Mouse (Mus musculus): ENCODE data around the gene Hist2h2aa2. TPM values are rescaled to one million over a fixed set of nuclear protein-coding genes. Genes with fewer than 3 reads are reported as not detected.
"Not testable (repeated sequence)": the region's sequence is repeated elsewhere in the genome, so short reads cannot be mapped to it uniquely, and the experiment has no call there.

Gene Hist2h2aa2
- total RNA-seq, 2 experiments from 2014 or later: 213 to 222 TPM

DNA sequence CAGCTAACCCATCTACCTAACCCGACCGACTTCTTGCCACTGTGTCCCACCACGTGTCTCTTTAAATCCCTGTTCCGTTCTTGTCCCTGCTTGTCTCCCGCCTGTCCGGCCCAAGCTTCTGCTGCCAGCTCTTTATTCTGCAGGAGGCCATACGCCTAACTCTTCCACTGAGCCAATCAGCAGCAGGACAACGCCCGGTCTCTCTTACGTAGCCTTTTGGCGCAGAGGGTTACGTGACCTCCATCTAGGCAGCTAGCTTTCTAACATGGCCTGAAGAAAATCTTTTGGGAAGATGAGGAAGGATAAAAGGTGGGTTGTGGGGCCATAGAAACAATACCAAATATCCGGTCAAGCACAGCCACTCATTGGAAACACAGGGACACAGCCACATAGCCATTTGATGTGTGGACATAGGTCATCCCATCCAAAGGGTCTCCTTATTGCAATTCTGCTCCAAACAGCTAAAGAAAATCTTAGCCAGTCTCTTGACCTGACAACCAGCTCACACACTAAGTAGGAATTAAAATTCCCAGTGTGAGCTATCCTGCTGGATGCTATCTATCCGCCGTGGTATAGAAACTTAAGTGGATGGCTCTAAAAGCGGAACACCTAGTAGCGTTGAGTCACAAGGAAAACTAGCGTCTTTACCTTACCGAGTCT is 22.3 kb upstream of the Hist2h2aa2 start:
- DNase-seq: peak; percentile 86

DNA sequence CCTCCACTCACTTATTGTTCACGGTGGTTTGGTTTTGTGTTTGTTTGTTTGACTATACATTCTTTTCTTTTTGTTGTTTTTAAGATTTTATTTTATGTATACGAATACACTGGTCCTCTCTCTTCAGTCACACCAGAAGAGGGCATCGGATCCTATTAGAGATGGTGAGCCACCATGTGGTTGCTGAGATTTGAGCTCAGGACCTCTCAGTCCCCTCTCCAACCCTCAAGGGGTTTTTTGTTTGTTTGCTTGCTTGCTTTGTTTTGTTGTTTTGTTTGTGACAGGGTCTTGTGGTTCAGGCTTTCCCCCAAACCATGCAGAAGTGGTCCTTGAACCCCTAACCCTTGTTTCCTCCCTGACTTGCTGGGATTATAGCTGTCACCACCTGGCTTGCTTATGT is 21.5 kb upstream of the Hist2h2aa2 start:
- no peak for DNase-seq

DNA sequence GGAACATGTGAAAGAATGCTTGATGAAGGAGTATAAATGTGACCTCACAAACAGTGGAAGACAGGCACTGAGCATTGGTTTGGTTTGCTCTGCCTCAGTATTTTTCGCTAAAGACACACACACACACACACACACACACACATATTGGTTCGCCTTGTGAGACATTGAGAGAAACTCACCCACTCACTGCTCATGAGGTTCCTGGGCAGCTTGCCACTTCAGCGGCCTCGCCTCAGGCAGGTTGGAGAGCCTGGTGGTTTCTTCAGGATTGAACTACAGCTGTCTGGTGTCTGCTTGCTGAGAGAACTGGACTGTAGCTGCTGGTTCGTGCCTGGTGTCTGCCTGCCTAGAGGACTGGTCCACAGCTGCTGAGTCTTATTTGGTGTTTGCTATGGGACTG is 20.1 kb upstream of the Hist2h2aa2 start:
- DNase-seq: no peak

DNA sequence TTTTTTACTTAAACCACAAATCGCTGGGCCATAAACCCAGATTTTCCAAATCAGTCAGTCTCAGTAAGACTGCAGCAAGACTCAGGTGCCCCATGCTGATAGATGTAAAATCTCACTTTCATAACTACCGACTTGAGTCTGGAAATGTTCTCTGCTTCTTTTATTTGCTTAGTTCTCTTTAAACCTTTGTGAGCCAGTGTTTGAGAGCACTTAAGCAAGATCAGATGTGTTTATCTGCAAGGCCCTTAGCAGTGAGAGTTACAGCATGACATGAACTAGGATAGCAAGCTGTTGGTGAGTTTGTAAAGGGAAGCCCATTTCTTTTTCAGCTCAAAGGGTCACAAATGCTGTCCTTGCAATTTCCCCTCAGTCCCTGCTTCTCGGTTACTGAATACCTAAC is 17.1 kb upstream of the Hist2h2aa2 start:
- no peak for DNase-seq

DNA sequence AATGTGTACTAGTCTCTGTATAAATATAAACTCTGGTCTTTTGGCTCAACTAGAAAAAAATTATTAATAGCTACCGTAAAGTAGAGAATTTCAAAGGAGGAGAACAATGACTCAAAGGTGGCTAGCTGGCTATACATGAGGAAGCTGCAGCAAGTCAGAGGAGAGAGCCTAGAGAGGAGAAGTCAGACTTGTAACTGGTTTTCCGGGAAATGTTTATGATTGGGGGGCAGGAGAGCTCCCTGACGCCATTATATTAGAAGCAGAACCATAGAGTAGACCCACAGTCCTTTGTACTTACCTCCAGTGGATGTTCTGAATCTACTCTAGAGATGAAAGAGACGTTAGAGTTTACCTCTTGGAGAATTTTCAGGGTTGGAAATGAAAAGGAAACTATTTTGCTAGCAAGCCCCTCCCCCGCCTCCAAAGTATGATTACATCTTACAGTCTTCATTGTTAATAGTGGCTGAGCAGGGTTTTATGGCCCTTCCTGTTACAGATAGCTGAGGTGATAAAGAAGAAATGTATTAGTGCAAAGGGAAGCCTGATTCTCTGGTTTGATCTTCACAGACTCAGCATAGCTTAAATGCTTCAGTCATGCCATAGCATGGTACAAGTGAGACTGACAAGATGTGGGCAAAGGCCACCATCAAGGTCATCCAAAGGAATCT is 16.0 kb upstream of the Hist2h2aa2 start:
- no peak for DNase-seq

DNA sequence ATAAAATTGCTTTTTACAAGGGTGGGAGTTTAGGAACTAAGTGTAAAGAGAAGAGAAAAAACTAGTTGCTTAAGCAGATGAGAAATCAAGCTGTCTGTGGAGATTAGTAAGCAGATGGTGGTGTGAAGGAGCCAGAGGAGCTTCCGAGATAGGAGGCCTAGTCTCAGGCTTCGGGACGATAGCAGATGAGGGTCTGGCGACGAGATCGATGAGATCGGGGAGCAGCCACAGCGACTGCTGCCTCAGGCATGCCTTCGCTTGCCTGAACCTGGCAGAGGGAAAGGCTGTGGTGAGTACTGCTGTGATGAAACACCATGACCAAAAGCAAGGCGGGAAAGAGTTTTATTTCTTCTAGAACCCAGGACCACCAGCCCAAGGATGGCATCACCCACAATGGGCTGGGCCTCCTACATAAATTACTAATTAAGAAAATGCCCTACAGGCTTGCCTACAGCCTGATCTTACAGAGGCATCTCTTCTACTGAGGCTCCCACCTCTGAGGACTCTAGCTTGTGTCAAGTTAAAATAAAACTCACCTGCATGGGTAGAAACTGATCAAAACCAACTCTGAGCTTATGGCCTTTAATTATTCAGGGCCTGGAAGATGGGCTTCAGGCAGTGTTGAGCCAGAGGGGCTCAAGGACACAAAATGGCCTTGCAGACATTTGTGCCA is 14.7 kb upstream of the Hist2h2aa2 start:
- no peak for DNase-seq

DNA sequence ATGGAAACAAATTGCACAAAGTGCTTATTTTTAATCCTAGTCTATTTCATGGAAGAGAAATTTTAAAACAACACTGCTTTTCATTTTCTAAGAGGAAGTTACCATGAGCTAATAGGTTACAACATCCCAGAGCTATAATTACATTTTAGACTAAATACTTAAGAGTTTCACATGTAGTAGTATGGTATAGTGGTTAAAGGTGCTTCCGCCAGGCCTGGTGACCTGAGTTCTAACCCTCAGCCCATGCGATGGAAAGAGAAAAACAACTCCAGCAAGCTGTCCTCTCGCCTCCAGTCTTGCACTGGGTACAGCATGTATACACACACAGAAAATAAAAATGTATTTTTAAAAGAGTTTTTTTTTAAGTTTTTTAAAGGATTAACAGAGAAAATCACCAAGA is 11.7 kb upstream of the Hist2h2aa2 start:
- DNase-seq: no peak

DNA sequence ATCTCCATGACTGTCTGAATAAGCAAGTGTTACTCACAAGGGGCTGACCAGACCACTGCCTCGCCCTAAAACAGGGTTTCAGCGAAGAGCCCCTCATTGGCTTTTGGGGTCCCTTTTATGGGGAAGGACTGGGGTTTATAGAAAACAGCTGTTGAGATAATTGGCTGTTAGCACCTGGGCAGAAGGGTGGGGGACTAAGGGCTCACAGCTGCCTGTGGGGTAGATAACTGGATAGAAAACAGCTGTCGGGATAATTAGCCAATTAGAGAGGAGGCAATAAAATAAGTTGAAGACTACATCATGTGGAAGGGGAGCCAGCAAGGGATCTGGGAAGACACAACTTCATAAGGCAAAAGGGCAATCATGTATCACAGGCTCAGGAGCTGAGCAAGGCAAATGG is 10.8 kb upstream of the Hist2h2aa2 start:
- DNase-seq: no peak

DNA sequence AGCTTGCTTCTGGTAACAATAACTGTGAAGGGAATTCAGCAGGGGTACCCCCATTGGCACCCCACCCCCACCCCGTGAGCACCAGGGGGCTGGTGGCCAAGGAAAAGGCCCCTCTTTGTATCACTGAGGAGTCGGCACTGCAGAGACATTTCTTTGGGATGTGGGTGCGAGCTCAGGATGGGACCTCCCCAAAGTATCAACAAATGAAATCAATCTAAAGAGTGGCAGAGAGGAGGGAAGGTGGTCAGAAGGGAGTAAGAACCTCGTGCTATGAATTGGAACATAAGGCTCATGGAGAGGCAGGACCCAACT is 8.9 kb upstream of the Hist2h2aa2 start:
- DNase-seq: no peak

DNA sequence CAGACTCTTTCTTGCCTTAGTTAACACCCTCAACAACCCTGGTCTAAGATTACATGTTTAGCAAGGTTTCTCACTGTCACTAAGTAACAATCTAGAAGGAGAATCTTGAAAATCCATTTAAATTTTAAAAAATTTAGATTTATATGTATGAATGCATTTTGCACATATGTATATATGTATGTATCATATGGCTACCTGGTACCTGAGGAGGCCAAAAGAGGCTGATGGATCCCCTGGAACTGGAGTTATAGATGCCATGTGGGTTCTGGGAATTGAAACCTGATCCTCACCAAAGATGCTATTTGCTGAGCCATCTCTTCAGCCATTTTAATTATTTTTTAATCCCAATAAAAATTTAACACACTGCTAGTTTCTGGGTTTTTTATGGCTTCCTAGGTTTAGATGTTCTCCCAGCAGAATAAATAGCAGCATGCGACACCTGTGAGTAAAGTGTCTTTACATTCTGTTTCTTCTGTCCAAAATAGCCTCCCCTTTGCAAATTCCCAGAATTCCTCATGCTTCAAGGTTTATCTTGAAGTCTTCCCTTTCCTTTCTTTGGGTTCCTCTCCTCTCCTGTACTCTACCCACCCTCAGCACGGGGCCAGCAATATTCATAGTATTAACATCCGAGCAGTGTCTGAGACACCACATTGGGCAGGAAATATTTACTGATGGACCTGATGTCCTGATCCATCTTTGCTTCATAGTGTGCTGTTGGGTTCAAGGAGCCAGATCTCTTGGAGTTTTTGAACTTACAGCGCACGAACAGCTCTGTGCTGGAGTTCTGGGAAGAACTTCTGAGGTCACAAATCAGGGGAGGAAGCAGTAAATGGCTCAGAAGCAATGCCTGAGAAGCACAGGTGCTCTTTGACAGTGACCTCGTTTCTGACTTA is 8.3 kb upstream of the Hist2h2aa2 start:
- DNase-seq: no peak

DNA sequence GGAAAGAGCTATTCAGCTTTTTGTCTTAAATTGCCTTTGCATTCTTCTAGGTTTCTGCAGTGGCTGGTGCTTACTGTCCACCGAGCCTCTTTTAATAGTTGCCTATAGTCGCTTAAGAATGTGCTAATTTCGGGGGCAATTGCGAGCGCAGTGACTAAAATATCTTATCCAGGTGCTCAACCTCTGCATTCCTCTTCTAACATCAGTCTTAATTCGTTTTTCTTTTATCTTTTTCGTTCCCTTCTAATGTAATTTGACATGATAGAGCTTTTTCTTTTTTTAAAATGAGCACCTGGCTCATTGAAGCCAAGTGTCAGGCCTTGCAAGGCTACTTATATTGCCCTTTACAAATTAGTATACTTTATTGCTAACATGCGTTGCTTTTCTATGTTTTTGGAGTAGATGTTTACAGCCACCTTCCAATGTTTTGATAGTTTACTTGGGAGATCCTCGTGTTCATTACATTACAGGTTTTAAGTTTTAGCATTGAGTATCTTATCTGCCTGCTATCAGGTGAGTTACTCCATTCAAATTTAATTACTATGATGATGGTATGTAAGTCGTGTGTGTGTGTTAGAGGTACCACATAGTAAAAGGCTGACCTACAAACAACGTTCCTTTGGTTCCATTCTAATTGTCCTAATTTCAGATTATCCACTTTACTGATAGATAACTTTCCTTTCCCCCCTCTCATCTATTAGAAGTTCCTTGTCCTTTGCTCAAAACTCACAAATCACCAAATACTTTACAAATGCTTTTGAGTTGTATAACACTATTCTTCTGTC is 7.5 kb upstream of the Hist2h2aa2 start:
- DNase-seq: no peak

DNA sequence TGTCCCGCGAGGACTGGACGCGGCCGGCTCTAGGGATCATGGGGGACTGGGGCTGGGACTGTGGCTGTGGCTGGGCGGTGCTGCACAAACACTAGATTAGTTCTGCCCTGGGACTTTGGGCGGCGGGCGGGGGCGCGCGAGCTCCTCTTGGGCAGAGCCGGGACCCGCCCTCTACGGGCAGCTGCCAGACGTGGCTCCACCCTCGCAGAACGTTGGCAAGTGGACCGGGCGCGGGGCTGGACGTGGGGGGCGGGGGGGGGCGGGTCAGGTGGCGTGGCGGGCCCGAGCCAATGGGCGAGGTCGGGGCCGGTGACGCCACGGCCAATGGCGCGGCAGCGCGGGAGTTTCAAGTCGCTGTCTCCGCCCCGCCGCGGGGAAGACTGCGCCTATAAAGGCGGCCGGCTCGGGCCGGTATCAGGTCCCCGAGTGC is 6.4 kb upstream of the Hist2h2aa2 start, which contains the start of gene Hist2h3c1:
Gene Hist2h3c1 (plus strand): TSS at position 259 of the 430 bp plus-strand sequence.
- DNase-seq: peak; percentile 47

DNA sequence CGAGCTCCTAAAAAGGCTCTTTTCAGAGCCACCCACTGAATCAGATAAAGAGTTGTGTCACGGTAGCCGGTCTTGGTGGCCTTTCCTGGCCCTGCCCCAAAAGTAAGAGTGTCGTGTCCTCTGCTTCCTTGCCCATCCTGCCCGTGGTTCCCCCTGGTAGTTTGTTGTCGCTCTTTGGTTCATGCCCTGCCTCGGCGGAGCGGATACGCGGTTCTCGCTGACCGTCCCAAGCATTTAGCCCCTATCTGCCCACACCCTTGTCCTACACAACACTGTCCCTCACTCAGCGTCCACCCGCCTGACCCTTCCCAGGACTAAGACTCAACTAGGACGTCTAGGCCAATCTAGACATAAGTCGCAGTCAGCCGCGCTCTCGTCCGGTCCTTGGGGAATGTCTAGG is 5.9 kb upstream of the Hist2h2aa2 start:
- DNase-seq: not testable (repeated sequence)

DNA sequence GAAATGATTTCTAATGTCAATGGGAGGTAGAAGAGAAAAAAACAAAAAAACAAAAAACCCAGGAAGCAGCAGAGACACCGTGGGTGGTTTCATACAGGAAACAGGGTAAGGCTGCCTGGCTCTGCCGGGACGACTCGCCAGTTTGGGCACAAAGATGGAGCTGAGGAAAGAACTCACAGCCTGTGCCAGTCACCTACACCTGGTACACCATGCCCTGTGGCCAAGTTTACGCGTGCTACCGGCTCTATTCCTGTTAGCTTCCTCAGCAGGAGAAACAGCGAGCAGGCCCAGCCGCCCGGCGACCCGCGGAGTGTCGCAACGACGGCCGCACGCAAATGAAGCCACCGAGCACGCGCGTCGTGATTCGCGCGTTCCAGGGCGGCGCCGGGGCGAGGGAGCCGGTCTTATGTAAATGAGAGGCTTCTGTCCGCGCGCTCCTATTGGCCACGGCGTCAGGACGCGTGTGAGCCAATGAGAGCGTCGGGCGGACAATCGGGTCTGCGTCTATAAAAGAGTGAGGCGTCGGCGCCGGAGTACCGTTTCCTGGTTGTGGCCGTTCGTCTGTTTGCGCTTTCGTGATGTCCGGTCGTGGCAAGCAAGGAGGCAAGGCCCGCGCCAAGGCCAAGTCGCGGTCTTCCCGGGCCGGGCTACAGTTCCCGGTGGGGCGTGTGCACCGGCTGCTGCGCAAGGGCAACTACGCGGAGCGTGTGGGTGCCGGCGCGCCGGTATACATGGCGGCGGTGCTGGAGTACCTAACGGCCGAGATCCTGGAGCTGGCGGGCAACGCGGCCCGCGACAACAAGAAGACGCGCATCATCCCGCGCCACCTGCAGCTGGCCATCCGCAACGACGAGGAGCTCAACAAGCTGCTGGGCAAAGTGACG is 5.2 kb upstream of the Hist2h2aa2 start, which contains the start of gene Hist2h2aa1:
Gene Hist2h2aa1 (plus strand): TSS at position 495 of the 884 bp plus-strand sequence.
- DNase-seq: peak; percentile 89

DNA sequence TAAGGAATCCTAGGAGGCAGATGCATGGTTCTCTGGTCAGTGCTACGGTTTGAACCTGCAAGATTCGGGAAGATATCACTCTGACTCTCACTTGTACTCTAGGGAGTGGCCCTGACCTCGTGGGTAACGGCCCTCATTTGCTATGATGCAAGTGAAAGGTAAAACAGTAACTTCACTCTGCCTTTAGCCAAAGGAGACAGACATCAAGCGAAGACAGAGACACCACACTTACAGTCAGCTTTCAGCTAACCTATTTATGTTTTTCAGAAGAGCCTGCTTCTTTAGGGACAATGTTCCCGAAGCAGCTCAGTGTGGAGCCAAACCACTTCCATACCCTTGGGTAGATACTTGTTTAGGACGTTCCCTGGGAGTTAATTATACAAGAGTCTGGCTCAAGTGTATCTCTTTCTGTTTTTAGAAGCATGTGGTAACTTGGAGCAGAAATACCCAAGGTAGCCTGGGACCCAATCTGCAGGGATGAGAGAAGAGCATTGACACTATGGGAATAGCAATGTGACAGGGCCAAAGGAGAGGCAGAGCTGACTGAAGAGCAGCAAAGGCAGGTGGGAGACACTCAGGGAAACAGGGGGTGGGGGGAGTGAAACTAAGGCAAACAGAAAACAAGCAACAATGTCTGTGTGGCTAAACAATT is 4.0 kb upstream of the Hist2h2aa2 start:
- no peak for DNase-seq

DNA sequence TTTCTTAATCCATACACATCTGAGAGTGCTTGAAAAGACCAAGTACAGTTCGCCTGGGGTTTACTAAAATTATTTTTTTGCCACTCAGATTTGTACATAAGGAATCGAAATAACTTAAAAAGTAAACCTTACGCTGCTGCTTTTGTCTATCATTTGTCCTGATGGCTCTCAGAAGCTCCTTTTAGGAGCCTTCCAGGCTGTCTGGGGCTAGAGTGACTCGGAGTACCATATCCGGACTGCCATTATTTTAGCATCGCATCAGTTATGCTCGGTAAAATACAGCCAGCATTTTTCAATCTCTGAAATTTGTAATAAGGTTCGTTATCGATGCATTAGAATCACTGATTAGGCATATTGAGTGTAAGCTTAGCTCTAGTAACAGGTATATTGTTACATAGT is 722 bp upstream of the Hist2h2aa2 start:
- DNase-seq: no peak

DNA sequence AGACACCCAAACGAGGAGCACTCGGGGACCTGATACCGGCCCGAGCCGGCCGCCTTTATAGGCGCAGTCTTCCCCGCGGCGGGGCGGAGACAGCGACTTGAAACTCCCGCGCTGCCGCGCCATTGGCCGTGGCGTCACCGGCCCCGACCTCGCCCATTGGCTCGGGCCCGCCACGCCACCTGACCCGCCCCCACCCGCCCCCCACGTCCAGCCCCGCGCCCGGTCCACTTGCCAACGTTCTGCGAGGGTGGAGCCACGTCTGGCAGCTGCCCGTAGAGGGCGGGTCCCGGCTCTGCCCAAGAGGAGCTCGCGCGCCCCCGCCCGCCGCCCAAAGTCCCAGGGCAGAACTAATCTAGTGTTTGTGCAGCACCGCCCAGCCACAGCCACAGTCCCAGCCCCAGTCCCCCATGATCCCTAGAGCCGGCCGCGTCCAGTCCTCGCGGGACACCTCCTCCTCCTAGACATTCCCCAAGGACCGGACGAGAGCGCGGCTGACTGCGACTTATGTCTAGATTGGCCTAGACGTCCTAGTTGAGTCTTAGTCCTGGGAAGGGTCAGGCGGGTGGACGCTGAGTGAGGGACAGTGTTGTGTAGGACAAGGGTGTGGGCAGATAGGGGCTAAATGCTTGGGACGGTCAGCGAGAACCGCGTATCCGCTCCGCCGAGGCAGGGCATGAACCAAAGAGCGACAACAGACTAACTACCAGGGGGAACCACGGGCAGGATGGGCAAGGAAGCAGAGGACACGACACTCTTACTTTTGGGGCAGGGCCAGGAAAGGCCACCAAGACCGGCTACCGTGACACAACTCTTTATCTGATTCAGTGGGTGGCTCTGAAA is 902 bp downstream of the Hist2h2aa2 start, which contains the start of gene Hist2h3c2:
Gene Hist2h3c2 (minus strand): TSS at position 174 of the 840 bp plus-strand sequence.
- peak; percentile 85 for DNase-seq

DNA sequence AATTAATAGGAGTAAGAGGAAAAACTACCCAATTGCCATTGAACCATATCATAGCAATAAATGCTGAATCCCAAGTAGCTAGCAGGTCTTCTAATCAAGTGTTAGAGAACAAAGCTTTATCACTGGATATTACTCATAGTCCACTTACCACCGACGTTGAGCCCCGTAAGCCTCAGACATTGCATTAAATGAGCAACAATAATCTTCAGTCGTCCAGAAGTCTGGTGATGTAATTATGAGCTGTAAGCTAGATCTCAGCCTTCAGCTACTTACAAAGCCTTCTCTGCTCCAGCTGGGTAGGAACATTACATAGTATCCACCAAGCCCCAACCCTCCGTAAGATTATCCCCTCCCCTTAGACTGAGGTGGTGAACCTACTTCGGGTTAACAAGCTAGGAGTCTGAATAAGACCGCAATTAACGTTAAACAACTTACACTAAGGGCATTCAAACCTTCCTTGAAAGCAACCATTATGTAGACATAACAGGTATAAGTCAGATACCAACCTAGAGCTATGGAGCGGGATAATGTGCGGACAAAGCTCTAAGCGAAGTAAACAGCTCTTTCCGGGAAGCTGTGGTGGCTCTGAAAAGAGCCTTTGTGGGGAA is 2.1 kb downstream of the Hist2h2aa2 start:
- no peak for DNase-seq
